ENCODE assay signal across 9 mouse cellular contexts in genomic region chr2:119015604-119016180, GRCm38 (mm10). TPM values are rescaled to one million over a fixed set of nuclear protein-coding genes. Genes with fewer than 3 reads are reported as not detected.
DNase-seq lines count a peak whose midpoint lies in the region; ATAC-seq and TF ChIP-seq lines count a peak whose summit lies in the region.
"Had no signal": no experiment of that assay in that cellular context is flagged by ENCODE, and none has a peak within 500 bp of the region (broad histone marks: within the 10 kb centered on the region; RNA-seq: fewer than 3 reads in every experiment).

No protein-coding gene starts in this region.

- intact Hi-C loops in heart, adult 2 months (cut with DNase I), result loop anchor here (5.0 kb wide), 1 partner anchor 38 kb away; no protein-coding TSS in a partner anchor

- H3K4me3 ChIP-seq in heart, adult 2 months, result no peak overlapping the region
- no peak overlapping the region for H3K4me3 ChIP-seq in heart, embryonic 10.5 days
- H3K4me3 ChIP-seq in heart, embryonic 16.5 days (ENCODE audit: low read length), result no peak overlapping the region
- H3K4me3 ChIP-seq in hindbrain, embryonic 12.5 days, result no peak overlapping the region
- no peak overlapping the region for H3K4me3 ChIP-seq in midbrain, postnatal 0 days (ENCODE audit: low read depth, low read length)
- H3K4me3 ChIP-seq: neural tube, embryonic 13.5 days had no signal

- TF ChIP-seq CTCF in heart, adult 2 months (IDR thresholded peaks at IDR 0.05), result no peak
- no peak for TF ChIP-seq CTCF in brain, embryonic 14.5 days (IDR thresholded peaks at IDR 0.05; ENCODE audit: borderline replicate concordance, extremely low read depth, insufficient read depth, insufficient read length)
- no peak for TF ChIP-seq CTCF in midbrain, postnatal 0 days (IDR thresholded peaks at IDR 0.05)

- H3K27ac ChIP-seq in heart, adult 2 months, result peak overlapping the region; percentile 87
- H3K27ac ChIP-seq in heart, embryonic 10.5 days, result no peak overlapping the region
- H3K27ac ChIP-seq in heart, embryonic 16.5 days (ENCODE audit: low read length), result peak overlapping the region; percentile 80
- no peak overlapping the region for H3K27ac ChIP-seq in hindbrain, embryonic 12.5 days
- H3K27ac ChIP-seq in midbrain, postnatal 0 days (ENCODE audit: low read depth, low read length), result no peak overlapping the region
- H3K27ac ChIP-seq: neural tube, embryonic 13.5 days had no signal

- peak; percentile 50 to 80 for DNase-seq in heart, adult 2 months
- DNase-seq in heart, embryonic 10.5 days (ENCODE audit: low spot score), result no peak
- DNase-seq in brain, embryonic 14.5 days (ENCODE audit: low read depth), result peak; percentile 36
- peak; percentile 28 for DNase-seq in lung, postnatal 25 days (ENCODE audit: low spot score)
- no peak for DNase-seq in layer of hippocampus, adult 18-20 months (ENCODE audit: low spot score in 2 of 2)
- DNase-seq in midbrain, postnatal 0 days (ENCODE audit: low spot score), result no peak

- TF ChIP-seq EP300 in heart, adult 2 months (IDR thresholded peaks at IDR 0.05; ENCODE audit: insufficient read depth, low read depth, low read length), result 0 out of 2 replicates have a peak, but pooled peaks have one; percentile 8

- ATAC-seq in heart, embryonic 16.5 days (replicated peaks; ENCODE audit: extremely low read depth, insufficient read depth, low FRiP score), result peak; percentile 79
- no peak for ATAC-seq in hindbrain, embryonic 12.5 days (ENCODE audit: low FRiP score)
- ATAC-seq in midbrain, postnatal 0 days (ENCODE audit: low FRiP score), result no peak

- H3K9me3 ChIP-seq in heart, embryonic 10.5 days, result no peaks in the 10 kb centered on the region
- 0 out of 2 replicates have a peak, but pooled peaks cover 3% of the 10 kb centered on the region for H3K9me3 ChIP-seq in heart, embryonic 16.5 days (replicated peaks; ENCODE audit: control insufficient read depth, low read length)
- H3K9me3 ChIP-seq in hindbrain, embryonic 12.5 days (replicated peaks), result no peaks in the 10 kb centered on the region; the same call in 1 of the 2 replicates
- no peaks in the 10 kb centered on the region for H3K9me3 ChIP-seq in midbrain, postnatal 0 days (ENCODE audit: low read length)
- H3K9me3 ChIP-seq: neural tube, embryonic 13.5 days had no signal

- TF ChIP-seq POLR2A in heart, adult 2 months (IDR thresholded peaks at IDR 0.05; ENCODE audit: insufficient read depth, low read depth, low read length), result 0 out of 2 replicates have a peak, but pooled peaks have one; percentile 17
- TF ChIP-seq POLR2A in brain, embryonic 14.5 days (IDR thresholded peaks at IDR 0.05; ENCODE audit: borderline replicate concordance, extremely low read depth, insufficient read depth, insufficient read length, poor library complexity, severe bottlenecking), result no peak

- no peaks in the 10 kb centered on the region for H3K27me3 ChIP-seq in heart, adult 2 months (ENCODE audit: control insufficient read depth, insufficient read depth, low read length)
- H3K27me3 ChIP-seq in heart, embryonic 10.5 days (ENCODE audit: insufficient read depth, poor library complexity, severe bottlenecking), result no peaks in the 10 kb centered on the region
- no peaks in the 10 kb centered on the region for H3K27me3 ChIP-seq in heart, embryonic 16.5 days (ENCODE audit: control insufficient read depth, insufficient read depth, low read length)
- H3K27me3 ChIP-seq in hindbrain, embryonic 12.5 days, result no peaks in the 10 kb centered on the region
- H3K27me3 ChIP-seq in midbrain, postnatal 0 days (ENCODE audit: insufficient read depth, low read length), result no peaks in the 10 kb centered on the region
- H3K27me3 ChIP-seq: neural tube, embryonic 13.5 days had no signal

- H3K4me1 ChIP-seq in heart, adult 2 months (ENCODE audit: control insufficient read depth, insufficient read depth, low read length), result peaks cover 3% of the 10 kb centered on the region
- peaks cover 16% of the 10 kb centered on the region for H3K4me1 ChIP-seq in heart, embryonic 10.5 days
- H3K4me1 ChIP-seq in heart, embryonic 16.5 days (ENCODE audit: control insufficient read depth, insufficient read depth, low read length), result peaks cover 15% of the 10 kb centered on the region
- H3K4me1 ChIP-seq in hindbrain, embryonic 12.5 days, result peaks cover 12% of the 10 kb centered on the region
- H3K4me1 ChIP-seq in midbrain, postnatal 0 days (ENCODE audit: insufficient read depth, low read length), result 0 out of 2 replicates have a peak, but pooled peaks cover 3% of the 10 kb centered on the region

- no peaks in the 10 kb centered on the region for H3K79me2 ChIP-seq in heart, adult 2 months (replicated peaks; ENCODE audit: control insufficient read depth, insufficient read depth, low read length)

- no peaks in the 10 kb centered on the region for H3K36me3 ChIP-seq in heart, adult 2 months (ENCODE audit: control insufficient read depth, insufficient read depth, low read length)
- H3K36me3 ChIP-seq in heart, embryonic 10.5 days, result peaks cover 24% of the 10 kb centered on the region
- peaks cover 16% of the 10 kb centered on the region for H3K36me3 ChIP-seq in heart, embryonic 16.5 days (ENCODE audit: control insufficient read depth, insufficient read depth)
- H3K36me3 ChIP-seq in hindbrain, embryonic 12.5 days, result peaks cover 18% of the 10 kb centered on the region; the same call in 1 of the 2 replicates
- 0 out of 2 replicates have a peak, but pooled peaks cover 7% of the 10 kb centered on the region for H3K36me3 ChIP-seq in midbrain, postnatal 0 days (ENCODE audit: insufficient read depth, low read length)

- WGBS in heart, adult 2 months, result 32% methylated on average over 12 of the region's 12 CpGs
- 52% methylated on average over 12 of the region's 12 CpGs for WGBS in heart, embryonic 10.5 days
- whole genome bisulfite sequencing in heart, embryonic 16.5 days, result 31% methylated on average over 12 of the region's 12 CpGs
- WGBS in hindbrain, embryonic 12.5 days, result 84% methylated on average over 12 of the region's 12 CpGs
- WGBS in midbrain, postnatal 0 days, result 73% methylated on average over 12 of the region's 12 CpGs

- H3K9ac ChIP-seq in heart, adult 2 months (ENCODE audit: low read depth, low read length), result no peak overlapping the region
- H3K9ac ChIP-seq in heart, embryonic 16.5 days (ENCODE audit: low read length), result peak overlapping the region; percentile 15; the same call in 1 of the 2 replicates
- H3K9ac ChIP-seq in hindbrain, embryonic 12.5 days, result no peak overlapping the region
- no peak overlapping the region for H3K9ac ChIP-seq in midbrain, postnatal 0 days (replicated peaks; ENCODE audit: low read length, poor library complexity, severe bottlenecking)
- H3K9ac ChIP-seq: neural tube, embryonic 13.5 days had no signal

- H3K4me2 ChIP-seq in heart, embryonic 16.5 days (ENCODE audit: low read depth, low read length), result peak overlapping the region; percentile 52
- no peak overlapping the region for H3K4me2 ChIP-seq in hindbrain, embryonic 12.5 days (replicated peaks)
- H3K4me2 ChIP-seq in midbrain, postnatal 0 days (ENCODE audit: low read depth, low read length, poor library complexity, severe bottlenecking), result no peak overlapping the region
- H3K4me2 ChIP-seq: neural tube, embryonic 13.5 days had no signal

RNA-seq across cellular contexts. Expression of gene Ccdc32, which starts 13.5 kb away (rescaled TPM):
- 10 to 100 TPM in 1 of 2 experiments, 1 to 10 TPM in 1; 9.7 to 10.9 TPM for total RNA-seq in heart, adult 2 months (2021)
- polyA plus RNA-seq in heart, adult 2 months (2012; rRNA removed), result 5.2 and 10.8 TPM in 2 replicates
- 16.3 and 18.5 TPM in 2 replicates for polyA plus RNA-seq in heart, embryonic 10.5 days (2016; fragmentation: Nextera tagmentation; extraction: Ambion mirVana)
- polyA plus RNA-seq in brain, embryonic 14.5 days (2012; rRNA removed), result 20.9 and 23.0 TPM in 2 replicates
- 18.6 and 19.6 TPM in 2 replicates for polyA plus RNA-seq in heart, embryonic 16.5 days (2015; fragmentation: Nextera tagmentation; extraction: Ambion mirVana)
- total RNA-seq in layer of hippocampus, adult 18-20 months (2021), result 10 to 100 TPM; 55.6 to 56.3 TPM
- polyA plus RNA-seq in hindbrain, embryonic 12.5 days (2016; fragmentation: Nextera tagmentation; extraction: Ambion mirVana), result 27.3 and 27.6 TPM in 2 replicates
- 26.5 and 44.7 TPM in 2 replicates for total RNA-seq in midbrain, postnatal 0 days (2014; rRNA removed)
- polyA plus RNA-seq in midbrain, postnatal 0 days (2015; fragmentation: Nextera tagmentation; extraction: Ambion mirVana), result 49.4 and 51.8 TPM in 2 replicates

RNA-seq across cellular contexts. Expression of gene Rpusd2, which starts 18.9 kb away (rescaled TPM):
- total RNA-seq in heart, adult 2 months (2021), result 1 to 10 TPM; 4.1 to 5.1 TPM
- 3.4 and 5.7 TPM in 2 replicates for polyA plus RNA-seq in heart, adult 2 months (2012; rRNA removed)
- polyA plus RNA-seq in heart, embryonic 10.5 days (2016; fragmentation: Nextera tagmentation; extraction: Ambion mirVana), result 5.1 and 6.2 TPM in 2 replicates
- 8.0 and 8.4 TPM in 2 replicates for polyA plus RNA-seq in brain, embryonic 14.5 days (2012; rRNA removed)
- 3.6 and 5.3 TPM in 2 replicates for polyA plus RNA-seq in heart, embryonic 16.5 days (2015; fragmentation: Nextera tagmentation; extraction: Ambion mirVana)
- 1 to 10 TPM; 7.6 to 9.0 TPM for total RNA-seq in layer of hippocampus, adult 18-20 months (2021)
- 5.3 and 5.5 TPM in 2 replicates for polyA plus RNA-seq in hindbrain, embryonic 12.5 days (2016; fragmentation: Nextera tagmentation; extraction: Ambion mirVana)
- 10.1 and 10.2 TPM in 2 replicates for total RNA-seq in midbrain, postnatal 0 days (2014; rRNA removed)
- 2.9 and 3.2 TPM in 2 replicates for polyA plus RNA-seq in midbrain, postnatal 0 days (2015; fragmentation: Nextera tagmentation; extraction: Ambion mirVana)

RNA-seq across cellular contexts. Expression of gene Knl1, which starts 31.2 kb away (rescaled TPM):
- under 1 TPM; 0.39 to 0.48 TPM for total RNA-seq in heart, adult 2 months (2021)
- polyA plus RNA-seq in heart, adult 2 months (2012; rRNA removed), result 0.02 and 0.06 TPM in 2 replicates
- polyA plus RNA-seq in heart, embryonic 10.5 days (2016; fragmentation: Nextera tagmentation; extraction: Ambion mirVana), result 36.1 and 36.3 TPM in 2 replicates
- 2.4 and 3.3 TPM in 2 replicates for polyA plus RNA-seq in brain, embryonic 14.5 days (2012; rRNA removed)
- 34.2 and 39.5 TPM in 2 replicates for polyA plus RNA-seq in heart, embryonic 16.5 days (2015; fragmentation: Nextera tagmentation; extraction: Ambion mirVana)
- under 1 TPM; 0.05 to 0.07 TPM for total RNA-seq in layer of hippocampus, adult 18-20 months (2021)
- 37.8 and 39.3 TPM in 2 replicates for polyA plus RNA-seq in hindbrain, embryonic 12.5 days (2016; fragmentation: Nextera tagmentation; extraction: Ambion mirVana)
- 1.5 and 2.3 TPM in 2 replicates for total RNA-seq in midbrain, postnatal 0 days (2014; rRNA removed)
- 1.9 and 3.7 TPM in 2 replicates for polyA plus RNA-seq in midbrain, postnatal 0 days (2015; fragmentation: Nextera tagmentation; extraction: Ambion mirVana)

Comparison
In these comparisons a context has a peak if more than half of its experiments do, and no peak if none do; other contexts are left out.
1. DNase-seq: peak in heart, adult 2 months (2 of 2), brain, embryonic 14.5 days (single experiment) and lung, postnatal 25 days (single experiment); none in heart, embryonic 10.5 days (single experiment), layer of hippocampus, adult 18-20 months (0 of 2) and midbrain, postnatal 0 days (single experiment).
2. H3K27ac ChIP-seq: peak in heart, adult 2 months (single experiment) and heart, embryonic 16.5 days (single experiment); none in heart, embryonic 10.5 days (single experiment), hindbrain, embryonic 12.5 days (single experiment) and midbrain, postnatal 0 days (single experiment).